9 mouse cellular contexts compared by ENCODE assay signal in the genomic region with DNA sequence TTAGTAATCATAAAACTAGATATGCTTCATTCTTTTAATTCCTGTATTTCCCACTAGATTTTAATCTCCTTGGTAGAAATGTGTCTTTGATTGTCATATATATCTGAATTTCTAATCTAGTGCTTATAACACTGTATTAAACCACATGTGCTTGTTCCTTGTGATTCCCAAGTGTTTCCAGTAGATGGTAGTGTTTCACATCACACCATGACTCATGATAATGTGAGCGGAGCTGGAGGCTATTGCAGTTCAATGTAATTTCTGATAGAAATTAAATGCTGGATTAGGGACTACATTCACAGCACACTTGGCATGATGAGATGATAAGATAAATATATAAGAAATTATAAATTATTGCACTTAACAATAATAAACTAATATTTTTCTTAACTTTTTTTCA.
DNase-seq lines count a peak whose midpoint lies in the region; ATAC-seq and TF ChIP-seq lines count a peak whose summit lies in the region.
"Had no signal": no experiment of that assay in that cellular context is flagged by ENCODE, and none has a peak within 500 bp of the region (broad histone marks: within the 10 kb centered on the region; RNA-seq: fewer than 3 reads in every experiment).

No protein-coding gene starts in this region.

- peak; percentile 20 for DNase-seq in layer of hippocampus, adult 9-10 months (ENCODE audit: low spot score)
- no peak for DNase-seq in layer of hippocampus, postnatal 36 days
- peak; percentile 12 for DNase-seq in Muller cell, postnatal 12 days (ENCODE audit: inconsistent ontology term)
- peak; percentile 32 for DNase-seq in limb, embryonic 14.5 days (ENCODE audit: low spot score)
- DNase-seq in stomach, postnatal 0 days (ENCODE audit: low spot score): no peak
- DNase-seq in urinary bladder, postnatal 25 days (ENCODE audit: low spot score): no peak
- DNase-seq in cerebellum, adult 11-12 months: no peak

- no peaks in the 10 kb centered on the region for H3K27me3 ChIP-seq in limb, embryonic 14.5 days (ENCODE audit: control insufficient read depth, insufficient read depth, low read length)
- no peaks in the 10 kb centered on the region for H3K27me3 ChIP-seq in stomach, postnatal 0 days (ENCODE audit: control insufficient read depth, insufficient read depth, low read length)
- H3K27me3 ChIP-seq: lung, embryonic 15.5 days had no signal

- H3K27ac ChIP-seq in limb, embryonic 14.5 days (replicated peaks; ENCODE audit: low read depth, low read length): no peak overlapping the region
- no peak overlapping the region for H3K27ac ChIP-seq in stomach, postnatal 0 days (replicated peaks)
- H3K27ac ChIP-seq: lung, embryonic 15.5 days had no signal

- H3K36me3 ChIP-seq in limb, embryonic 14.5 days (ENCODE audit: control insufficient read depth, insufficient read depth, low read length): peaks cover 11% of the 10 kb centered on the region
- H3K36me3 ChIP-seq in stomach, postnatal 0 days (ENCODE audit: control insufficient read depth, insufficient read depth, low read length): no peaks in the 10 kb centered on the region

- H3K9ac ChIP-seq in limb, embryonic 14.5 days (ENCODE audit: low read depth, low read length, severe bottlenecking): no peak overlapping the region
- no peak overlapping the region for H3K9ac ChIP-seq in stomach, postnatal 0 days (ENCODE audit: low read length)
- H3K9ac ChIP-seq: lung, embryonic 15.5 days had no signal

- ATAC-seq in erythroblast, adult 5-6 weeks (replicated peaks; ENCODE audit: low FRiP score, poor library complexity, severe bottlenecking): peak; percentile 88
- peak; percentile 70; the same call in 1 of the 2 replicates for ATAC-seq in limb, embryonic 14.5 days (ENCODE audit: low FRiP score, low read depth)
- no peak for ATAC-seq in stomach, postnatal 0 days (ENCODE audit: low FRiP score, low TSS enrichment)

- no peaks in the 10 kb centered on the region for H3K4me1 ChIP-seq in limb, embryonic 14.5 days (ENCODE audit: control insufficient read depth, insufficient read depth, low read length)
- H3K4me1 ChIP-seq in stomach, postnatal 0 days (replicated peaks; ENCODE audit: control insufficient read depth, insufficient read depth): no peaks in the 10 kb centered on the region
- H3K4me1 ChIP-seq: lung, embryonic 15.5 days had no signal

- WGBS in limb, embryonic 14.5 days: 41% methylated on average over 1 of the region's 1 CpGs
- WGBS in stomach, postnatal 0 days: 41% methylated on average over 1 of the region's 1 CpGs

- TF ChIP-seq EP300 in stomach, postnatal 0 days (optimal IDR thresholded peaks at IDR 0.05): no peak

- H3K4me3 ChIP-seq in limb, embryonic 14.5 days (replicated peaks; ENCODE audit: low read length): no peak overlapping the region
- no peak overlapping the region for H3K4me3 ChIP-seq in stomach, postnatal 0 days (ENCODE audit: low read depth, low read length)
- H3K4me3 ChIP-seq: lung, embryonic 15.5 days had no signal

- TF ChIP-seq POLR2A in limb, embryonic 14.5 days (IDR thresholded peaks at IDR 0.05; ENCODE audit: borderline replicate concordance, extremely low read depth, insufficient read depth, insufficient read length): no peak

- no peak overlapping the region for H3K4me2 ChIP-seq in limb, embryonic 14.5 days (replicated peaks; ENCODE audit: low read depth, low read length, severe bottlenecking)
- no peak overlapping the region for H3K4me2 ChIP-seq in stomach, postnatal 0 days (replicated peaks; ENCODE audit: low read depth)
- H3K4me2 ChIP-seq: lung, embryonic 15.5 days had no signal

- peak; percentile 75 for TF ChIP-seq CTCF in stomach, postnatal 0 days (IDR thresholded peaks at IDR 0.05; ENCODE audit: low read depth)

- H3K9me3 ChIP-seq in limb, embryonic 14.5 days (ENCODE audit: control insufficient read depth, low read length): no peaks in the 10 kb centered on the region
- no peaks in the 10 kb centered on the region for H3K9me3 ChIP-seq in stomach, postnatal 0 days (ENCODE audit: control insufficient read depth, low read length)
- H3K9me3 ChIP-seq: lung, embryonic 15.5 days had no signal

Comparison
In these comparisons a context has a peak if more than half of its experiments do, and no peak if none do; other contexts are left out.
1. DNase-seq: peak in layer of hippocampus, adult 9-10 months (single experiment), Muller cell, postnatal 12 days (single experiment) and limb, embryonic 14.5 days (single experiment); none in layer of hippocampus, postnatal 36 days (0 of 2), stomach, postnatal 0 days (single experiment), urinary bladder, postnatal 25 days (single experiment) and cerebellum, adult 11-12 months (single experiment).